Mouse (Mus musculus) brain, embryonic 14.5 days (tissue): ENCODE data around the gene Lama1.

Experiments
- CTCF ChIP-seq: fragments of 200-500 bp; IDR thresholded peaks from 2 replicates; pipeline ENCODE4 v1.5.1; 2012; ENCODE audit warnings: inconsistent platforms, mild to moderate bottlenecking, moderate library complexity, borderline replicate concordance; ENCODE audit not compliant: insufficient read depth, insufficient read length; ENCODE audit errors: extremely low read depth
- POLR2A ChIP-seq: fragments of 200-500 bp; IDR thresholded peaks from 2 replicates; pipeline ENCODE4 v1.6.1; 2012; ENCODE audit warnings: mild to moderate bottlenecking, inconsistent platforms, borderline replicate concordance; ENCODE audit not compliant: poor library complexity, insufficient read depth, insufficient read length, severe bottlenecking; ENCODE audit errors: extremely low read depth

GRCm38 (mm10) chr17:67813666-67814065 is 116.6 kb downstream of the Lama1 start:
- TF ChIP-seq CTCF = no peak
- TF ChIP-seq POLR2A = no peak
